Mouse (Mus musculus) spleen, adult 2 months (tissue): ENCODE results near the gene Cx3cl1.

ENCODE experiments used
- CTCF ChIP-seq: fragments of 200-500 bp; IDR thresholded peaks from 2 replicates; pipeline ENCODE4 v1.5.1; 2011; ENCODE audit warnings: mild to moderate bottlenecking, inconsistent platforms; ENCODE audit not compliant: insufficient read depth, insufficient read length, insufficient replicate concordance; ENCODE audit errors: extremely low read depth
- POLR2A ChIP-seq: fragments of 200-500 bp; IDR thresholded peaks from 2 replicates; pipeline ENCODE4 v1.6.1; 2011; ENCODE audit warnings: low read depth, low read length, inconsistent platforms

GRCm38 (mm10) chr8:94776346-94776745, 4.5 kb downstream of the Cx3cl1 start:
- TF ChIP-seq CTCF: no peak
- TF ChIP-seq POLR2A: no peak
